Mouse (Mus musculus) midbrain, embryonic 11.5 days (tissue): ENCODE measurements at regions not wholly inside any gene's neighbourhood (a gene's known extent, or its start where the extent isn't known, plus 50 kb on each side); places are given as distances from the start of the nearest gene placed in this dataset.

Experiments used
- ATAC-seq: fragments of 200-750 bp; cut with Nextera tagmentation; 2 replicates; pipeline ENCODE4 v1.8.0; 2017; ENCODE audit warnings: moderate TSS enrichment, moderate library complexity; ENCODE audit not compliant: low FRiP score
- DNase-seq: peaks from one replicate; pipeline ENCODE4 v3.0.0; 2015; ENCODE audit warnings: low spot score; ENCODE audit errors: missing footprints
- H3K27ac ChIP-seq: fragments of 300-500 bp; sonication (generic); 2 replicates; pipeline ENCODE4 v1.5.1; 2014; ENCODE audit warnings: low read depth, low read length
- H3K27me3 ChIP-seq: fragments of 300-500 bp; sonication (generic); 2 replicates; pipeline ENCODE4 v1.6.1; 2014; ENCODE audit warnings: mild to moderate bottlenecking, low read length, moderate library complexity, mixed read lengths; ENCODE audit not compliant: control insufficient read depth, insufficient read depth
- H3K36me3 ChIP-seq: fragments of 300-500 bp; sonication (generic); 2 replicates; pipeline ENCODE4 v1.6.1; 2014; ENCODE audit warnings: mild to moderate bottlenecking, low read length, moderate library complexity, mixed read lengths; ENCODE audit not compliant: control insufficient read depth, insufficient read depth
- H3K4me1 ChIP-seq: fragments of 300-500 bp; sonication (generic); 2 replicates; pipeline ENCODE4 v1.6.1; 2014; ENCODE audit warnings: low read length; ENCODE audit not compliant: control insufficient read depth, insufficient read depth
- H3K4me2 ChIP-seq: fragments of 300-500 bp; sonication (generic); 2 replicates; pipeline ENCODE4 v1.6.1; 2014; ENCODE audit warnings: mild to moderate bottlenecking, moderate library complexity
- H3K4me3 ChIP-seq: fragments of 300-500 bp; sonication (generic); 2 replicates; pipeline ENCODE4 v1.5.1; 2014; ENCODE audit warnings: low read depth, low read length
- H3K9ac ChIP-seq: fragments of 300-500 bp; sonication (generic); 2 replicates; pipeline ENCODE4 v1.6.1; 2014; ENCODE audit warnings: low read length
- H3K9me3 ChIP-seq: fragments of 300-500 bp; sonication (generic); 2 replicates; pipeline ENCODE4 v1.6.1; 2016; ENCODE audit warnings: low read length; ENCODE audit not compliant: control insufficient read depth
- WGBS: fragments of 180-500 bp; shearing (Covaris S2); extraction: QIAGEN DNeasy Blood & Tissue Kit; methylation state at CpG from one replicate; pipeline ENCODE4 v1.1.7; 2014; 5-methylcytosine and 5-hydroxymethylcytosine counted together

GRCm38 (mm10) chr9:23050751-23051150 lies 172.1 kb upstream of the Bmper start:
- Histone ChIP-seq H3K27me3 (no peaks in the 10 kb centered on the region), H3K4me2 (no peak overlapping the region), H3K4me1 (no peaks in the 10 kb centered on the region), H3K9ac (no peak overlapping the region), H3K36me3 (no peaks in the 10 kb centered on the region), H3K9me3 (no peaks in the 10 kb centered on the region), H3K27ac (no peak overlapping the region), H3K4me3 (no peak overlapping the region)
- no peak for DNase-seq
- 49% methylated on average over 2 of the region's 2 CpGs for WGBS
- no peak for ATAC-seq

GRCm38 (mm10) chr9:23059526-23059925 lies 163.3 kb upstream of the Bmper start:
- Histone ChIP-seq H3K36me3 (no peaks in the 10 kb centered on the region), H3K27ac (no peak overlapping the region), H3K4me1 (peaks cover 26% of the 10 kb centered on the region), H3K27me3 (no peaks in the 10 kb centered on the region), H3K4me2 (no peak overlapping the region), H3K4me3 (no peak overlapping the region), H3K9me3 (no peaks in the 10 kb centered on the region), H3K9ac (no peak overlapping the region)
- ATAC-seq = no peak
- DNase-seq = no peak
- WGBS = 90% methylated on average over 4 of the region's 4 CpGs

- Histone ChIP-seq H3K4me2 (no peak overlapping the region), H3K36me3 (no peaks in the 10 kb centered on the region), H3K27me3 (no peaks in the 10 kb centered on the region), H3K9me3 (no peaks in the 10 kb centered on the region), H3K4me1 (peaks cover 26% of the 10 kb centered on the region), H3K9ac (no peak overlapping the region), H3K27ac (no peak overlapping the region), H3K4me3 (no peak overlapping the region)
- ATAC-seq (peak; percentile 65), DNase-seq (peak; percentile 84)
These were observed 162.3 kb upstream of the Bmper start for GRCm38 (mm10) chr9:23060526-23060925.

GRCm38 (mm10) chr9:23061179-23061929 lies 161.5 kb upstream of the Bmper start:
- 9% methylated on average over 4 of the region's 4 CpGs for WGBS
- peaks cover 26% of the 10 kb centered on the region for H3K4me1 ChIP-seq
- DNase-seq (peak; percentile 89), ATAC-seq (peak; percentile 45; the same call in 1 of the 2 replicates)
- no peaks in the 10 kb centered on the region for H3K36me3 ChIP-seq
- H3K27me3 ChIP-seq = no peaks in the 10 kb centered on the region
- no peak overlapping the region for H3K9ac ChIP-seq
- no peaks in the 10 kb centered on the region for H3K9me3 ChIP-seq
- no peak overlapping the region for H3K4me2 ChIP-seq
- H3K27ac ChIP-seq = peak overlapping the region; percentile 1; the same call in 1 of the 2 replicates
- no peak overlapping the region for H3K4me3 ChIP-seq

GRCm38 (mm10) chr9:23062057-23062655 lies 160.7 kb upstream of the Bmper start:
- Histone ChIP-seq H3K27me3 (no peaks in the 10 kb centered on the region), H3K9me3 (no peaks in the 10 kb centered on the region), H3K9ac (no peak overlapping the region), H3K36me3 (no peaks in the 10 kb centered on the region), H3K4me2 (no peak overlapping the region), H3K27ac (no peak overlapping the region), H3K4me1 (peaks cover 26% of the 10 kb centered on the region), H3K4me3 (no peak overlapping the region)
- no peak for DNase-seq
- ATAC-seq = peak; percentile 54
- 64% methylated on average over 8 of the region's 8 CpGs for WGBS

GRCm38 (mm10) chr9:23062656-23063444 lies 160.0 kb upstream of the Bmper start:
- H3K27me3 ChIP-seq = no peaks in the 10 kb centered on the region
- no peak overlapping the region for H3K4me2 ChIP-seq
- no peaks in the 10 kb centered on the region for H3K36me3 ChIP-seq
- no peaks in the 10 kb centered on the region for H3K9me3 ChIP-seq
- DNase-seq (no peak), ATAC-seq (0 out of 2 replicates have a peak, but pooled peaks have one; percentile 28)
- no peak overlapping the region for H3K4me3 ChIP-seq
- no peak overlapping the region; the same call in 1 of the 2 replicates for H3K27ac ChIP-seq
- H3K9ac ChIP-seq = no peak overlapping the region
- 61% methylated on average over 7 of the region's 7 CpGs for whole genome bisulfite sequencing
- H3K4me1 ChIP-seq = peaks cover 26% of the 10 kb centered on the region

- WGBS = 92% methylated on average over 2 of the region's 2 CpGs
- ATAC-seq = no peak
- DNase-seq = no peak
- no peak overlapping the region for H3K4me2 ChIP-seq
- no peaks in the 10 kb centered on the region for H3K9me3 ChIP-seq
- no peak overlapping the region for H3K4me3 ChIP-seq
- no peaks in the 10 kb centered on the region for H3K36me3 ChIP-seq
- H3K4me1 ChIP-seq = peaks cover 26% of the 10 kb centered on the region
- no peak overlapping the region for H3K9ac ChIP-seq
- H3K27ac ChIP-seq = no peak overlapping the region
- H3K27me3 ChIP-seq = no peaks in the 10 kb centered on the region
These were observed 158.9 kb upstream of the Bmper start for GRCm38 (mm10) chr9:23064001-23064400.

- Histone ChIP-seq H3K27me3 (no peaks in the 10 kb centered on the region), H3K9ac (no peak overlapping the region), H3K4me1 (peaks cover 26% of the 10 kb centered on the region), H3K4me3 (no peak overlapping the region), H3K9me3 (no peaks in the 10 kb centered on the region), H3K4me2 (no peak overlapping the region), H3K36me3 (no peaks in the 10 kb centered on the region), H3K27ac (no peak overlapping the region)
- DNase-seq (peak; percentile 61), ATAC-seq (no peak)
- 91% methylated on average over 3 of the region's 3 CpGs for WGBS
These were observed 158.1 kb upstream of the Bmper start for GRCm38 (mm10) chr9:23064811-23065210.
